Mouse (Mus musculus): Measurements from ENCODE around the gene Tomm70a.

DNA sequence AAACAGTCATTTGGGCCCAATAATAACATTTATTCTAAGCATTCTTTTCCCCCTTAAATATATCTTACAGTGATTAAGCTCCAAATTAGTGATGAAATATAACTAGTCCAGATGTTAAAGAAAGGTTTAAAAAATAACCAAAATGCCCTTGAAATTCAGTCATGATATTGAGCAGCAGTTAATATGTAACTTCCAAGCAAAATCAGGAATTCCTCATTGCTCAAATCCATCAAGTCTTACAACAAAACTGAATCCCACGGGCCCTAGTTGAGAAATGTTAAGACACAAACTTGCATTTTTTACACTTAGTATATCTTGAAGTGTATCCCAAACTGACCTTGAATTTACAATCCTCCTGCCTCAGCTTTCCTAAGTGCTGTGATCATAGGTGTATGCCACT, 42.2 kb downstream of the Tomm70a start:
- no peak for TF ChIP-seq GATA1 (IDR thresholded peaks at IDR 0.05; ENCODE audit: borderline replicate concordance, low read length)
- no peak for TF ChIP-seq FLI1 (IDR thresholded peaks at IDR 0.05; ENCODE audit: low read length)
